Mouse (Mus musculus): Measurements from ENCODE around the gene Hoxa13. TPM values are rescaled to one million over a fixed set of nuclear protein-coding genes. Genes with fewer than 3 reads are reported as not detected.

The Hoxa13 gene
- total and polyA plus RNA-seq, 3 experiments, result not detected

- no peaks in the 10 kb centered on the region for H3K79me2 ChIP-seq (ENCODE audit: control insufficient read depth, insufficient read depth, low read length, poor library complexity)
- no peaks in the 10 kb centered on the region for H3K27me3 ChIP-seq (ENCODE audit: control insufficient read depth in 1 of 2, insufficient read depth in 2 of 2, low read length in 2 of 2)
- TF ChIP-seq MEF2A (IDR thresholded peaks at IDR 0.05; ENCODE audit: extremely low read depth, insufficient replicate concordance, low read depth, low read length, poor library complexity, severe bottlenecking) (no peak), TAL1 (IDR thresholded peaks at IDR 0.05; ENCODE audit: low read length) (no peak), TCF12 (IDR thresholded peaks at IDR 0.05; ENCODE audit: low read depth, low read length) (no peak), GATA1 (IDR thresholded peaks at IDR 0.05; ENCODE audit: low read depth, low read length) (no peak), CHD2 (IDR thresholded peaks at IDR 0.05; ENCODE audit: low read length) (no peak), POLR2AphosphoS5 (IDR thresholded peaks at IDR 0.05; ENCODE audit: borderline replicate concordance, low read depth, low read length) (no peak), SMC3 (IDR thresholded peaks at IDR 0.05; ENCODE audit: low read depth, low read length) (no peak)
- no peaks in the 10 kb centered on the region for H3K9me3 ChIP-seq (replicated peaks; ENCODE audit: insufficient read depth, low read length)
- no peaks in the 10 kb centered on the region for H3K36me3 ChIP-seq (ENCODE audit: control insufficient read depth in 1 of 2, insufficient read depth in 2 of 2, low read length in 2 of 2)
- no peak overlapping the region for H3K27ac ChIP-seq (ENCODE audit: control insufficient read depth, low read depth, low read length)
- DNase-seq (ENCODE audit: low read depth, low spot score), result no peak
- peak overlapping the region; percentile 24 to 74; a peak in 3 of 4 replicates for H3K4me3 ChIP-seq (ENCODE audit: control insufficient read depth in 1 of 2, insufficient read depth in 1 of 2, low read depth in 2 of 2, low read length in 2 of 2)
- no peaks in the 10 kb centered on the region for H3K4me1 ChIP-seq (ENCODE audit: control insufficient read depth in 1 of 2, insufficient read depth in 2 of 2, low read length in 2 of 2)
- H3K9ac ChIP-seq (ENCODE audit: control insufficient read depth, low read depth, low read length, poor library complexity, severe bottlenecking), result peak overlapping the region; percentile 47
Observed at GRCm38 (mm10) chr6:52221993-52222685, 38.5 kb downstream of the Hoxa13 start.

GRCm38 (mm10) chr6:52221337-52221992 is 39.2 kb downstream of the Hoxa13 start, which contains the start of gene Hoxa7:
Hoxa7 (minus strand) TSS chr6:52221854.
- peak within 1 kb of the TSS; percentile 74 to 79 for H3K4me3 ChIP-seq (ENCODE audit: control insufficient read depth in 1 of 2, insufficient read depth in 1 of 2, low read depth in 2 of 2, low read length in 2 of 2)
- no peaks in the 10 kb centered on the region for H3K4me1 ChIP-seq (ENCODE audit: control insufficient read depth in 1 of 2, insufficient read depth in 2 of 2, low read length in 2 of 2)
- no peaks in the 10 kb centered on the region for H3K79me2 ChIP-seq (ENCODE audit: control insufficient read depth, insufficient read depth, low read length, poor library complexity)
- no peak within 1 kb of the TSS for H3K27ac ChIP-seq (ENCODE audit: control insufficient read depth, low read depth, low read length)
- H3K9ac ChIP-seq (ENCODE audit: control insufficient read depth, low read depth, low read length, poor library complexity, severe bottlenecking), result peak within 1 kb of the TSS; percentile 72
- peak; percentile 81 for DNase-seq (ENCODE audit: low read depth, low spot score)
- H3K9me3 ChIP-seq (replicated peaks; ENCODE audit: insufficient read depth, low read length), result no peaks in the 10 kb centered on the region
- H3K36me3 ChIP-seq (ENCODE audit: control insufficient read depth in 1 of 2, insufficient read depth in 2 of 2, low read length in 2 of 2), result no peaks in the 10 kb centered on the region
- H3K27me3 ChIP-seq (ENCODE audit: control insufficient read depth in 1 of 2, insufficient read depth in 2 of 2, low read length in 2 of 2), result no peaks in the 10 kb centered on the region
- peak; percentile 87 for TF ChIP-seq ZC3H11A (IDR thresholded peaks at IDR 0.05; ENCODE audit: low read depth, low read length)
- peak; percentile 81 to 89 (median 86) for TF ChIP-seq CTCF (IDR thresholded peaks at IDR 0.05 in 2 of 3, conservative IDR thresholded peaks at IDR 0.05 in 1 of 3; ENCODE audit: control insufficient read depth in 1 of 3, insufficient read depth in 1 of 3, low read depth in 2 of 3, low read length in 3 of 3, poor library complexity in 1 of 3, severe bottlenecking in 1 of 3)
- no peak for TF ChIP-seq ZMIZ1 (IDR thresholded peaks at IDR 0.05; ENCODE audit: low read depth, low read length)
- TF ChIP-seq RAD21 (IDR thresholded peaks at IDR 0.05; ENCODE audit: low read depth, low read length), result peak; percentile 91
- TF ChIP-seq SMC3 (IDR thresholded peaks at IDR 0.05; ENCODE audit: low read depth, low read length), result peak; percentile 77
- TF ChIP-seq HCFC1 (IDR thresholded peaks at IDR 0.05; ENCODE audit: low read depth, low read length), result no peak
- TF ChIP-seq MYB (IDR thresholded peaks at IDR 0.05; ENCODE audit: low read depth, low read length), result no peak
- TF ChIP-seq SIN3A (IDR thresholded peaks at IDR 0.05; ENCODE audit: low read length), result peak; percentile 32; the same call in 1 of the 2 replicates
